Mouse (Mus musculus) stomach, embryonic 14.5 days (tissue): Measurements from ENCODE around the gene Prr18. TPM values are rescaled to one million over a fixed set of nuclear protein-coding genes. Genes with fewer than 3 reads are reported as not detected.

Experiments
- ATAC-seq: fragments of 200-750 bp; cut with Nextera tagmentation; 2 replicates; pipeline ENCODE4 v1.8.0; 2017; ENCODE audit warnings: low read depth, moderate TSS enrichment; ENCODE audit not compliant: insufficient number of reproducible peaks, insufficient read depth, low FRiP score
- H3K27ac ChIP-seq: fragments of 300-500 bp; sonication (generic); 2 replicates; pipeline ENCODE4 v1.5.1; 2014; ENCODE audit warnings: mild to moderate bottlenecking, low read length, moderate library complexity, mixed read lengths
- H3K27me3 ChIP-seq: fragments of 300-500 bp; sonication (generic); 2 replicates; pipeline ENCODE4 v1.6.1; 2014; ENCODE audit warnings: low read length, control low read depth, mixed read lengths; ENCODE audit not compliant: control insufficient read depth, insufficient read depth
- H3K36me3 ChIP-seq: fragments of 300-500 bp; sonication (generic); 2 replicates; pipeline ENCODE4 v1.6.1; 2014; ENCODE audit warnings: mild to moderate bottlenecking, control low read depth, low read length, moderate library complexity, mixed read lengths; ENCODE audit not compliant: control insufficient read depth, insufficient read depth
- H3K4me1 ChIP-seq: fragments of 300-500 bp; sonication (generic); 2 replicates; pipeline ENCODE4 v1.6.1; 2014; ENCODE audit warnings: low read length, control low read depth, mixed read lengths; ENCODE audit not compliant: control insufficient read depth, insufficient read depth
- H3K4me2 ChIP-seq: fragments of 300-500 bp; sonication (generic); replicated peaks from 2 replicates; pipeline ENCODE4 v1.6.1; 2014; ENCODE audit warnings: low read depth, low read length, control low read depth
- H3K4me3 ChIP-seq: fragments of 300-500 bp; sonication (generic); 2 replicates; pipeline ENCODE4 v1.5.1; 2014; ENCODE audit warnings: low read depth, low read length, control low read depth
- H3K9ac ChIP-seq: fragments of 300-500 bp; sonication (generic); replicated peaks from 2 replicates; pipeline ENCODE4 v1.6.1; 2014; ENCODE audit warnings: low read depth, mild to moderate bottlenecking, control low read depth, low read length, moderate library complexity, mixed read lengths
- H3K9me3 ChIP-seq: fragments of 300-500 bp; sonication (generic); 2 replicates; pipeline ENCODE4 v1.6.1; 2016; ENCODE audit warnings: low read depth, low read length, control low read depth; ENCODE audit not compliant: control insufficient read depth
- WGBS: fragments of 180-500 bp; shearing (Covaris S2); extraction: QIAGEN DNeasy Blood & Tissue Kit; methylation state at CpG from one replicate; pipeline ENCODE4 v1.1.7; 2014; 5-methylcytosine and 5-hydroxymethylcytosine counted together
- polyA plus RNA-seq: library from polyadenylated mRNA; unstranded; fragments of >200 nt; fragmentation: Nextera tagmentation; extraction: Ambion mirVana; gene quantifications from 2 replicates; pipeline ENCODE4 v1.2.1, GENCODE M21; 2014

The Prr18 gene
- polyA plus RNA-seq, 1 experiment from 2014 or later, result 0.69 TPM

GRCm38 (mm10) chr17:8347765-8348285 is 10.6 kb downstream of the Prr18 start:
- no peaks in the 10 kb centered on the region for H3K27me3 ChIP-seq
- H3K4me3 ChIP-seq, result no peak overlapping the region
- no peak overlapping the region for H3K4me2 ChIP-seq
- WGBS, result 83% methylated on average over 5 of the region's 5 CpGs
- ATAC-seq, result no peak
- no peaks in the 10 kb centered on the region for H3K36me3 ChIP-seq
- no peaks in the 10 kb centered on the region for H3K9me3 ChIP-seq
- H3K4me1 ChIP-seq, result no peaks in the 10 kb centered on the region
- H3K27ac ChIP-seq, result no peak overlapping the region
- H3K9ac ChIP-seq, result no peak overlapping the region

- no peaks in the 10 kb centered on the region for H3K36me3 ChIP-seq
- H3K4me3 ChIP-seq, result no peak overlapping the region
- no peaks in the 10 kb centered on the region for H3K27me3 ChIP-seq
- H3K9me3 ChIP-seq, result no peaks in the 10 kb centered on the region
- WGBS, result 90% methylated on average over 4 of the region's 4 CpGs
- no peaks in the 10 kb centered on the region for H3K4me1 ChIP-seq
- H3K9ac ChIP-seq, result no peak overlapping the region
- no peak overlapping the region for H3K4me2 ChIP-seq
- ATAC-seq, result no peak
- H3K27ac ChIP-seq, result no peak overlapping the region
Measured at GRCm38 (mm10) chr17:8348941-8349340, 11.7 kb downstream of the Prr18 start.

GRCm38 (mm10) chr17:8351088-8351487 is 13.8 kb downstream of the Prr18 start:
- no peaks in the 10 kb centered on the region for H3K36me3 ChIP-seq
- WGBS, result 78% methylated on average over 7 of the region's 7 CpGs
- no peaks in the 10 kb centered on the region for H3K9me3 ChIP-seq
- no peak overlapping the region for H3K4me3 ChIP-seq
- H3K27ac ChIP-seq, result no peak overlapping the region
- H3K4me2 ChIP-seq, result no peak overlapping the region
- H3K4me1 ChIP-seq, result no peaks in the 10 kb centered on the region
- no peaks in the 10 kb centered on the region for H3K27me3 ChIP-seq
- H3K9ac ChIP-seq, result no peak overlapping the region
- ATAC-seq, result no peak

- 80% methylated on average over 6 of the region's 6 CpGs for WGBS
- ATAC-seq, result no peak
- Histone ChIP-seq H3K27ac (no peak within 1 kb of the TSS), H3K27me3 (no peaks in the 10 kb centered on the region), H3K36me3 (no peaks in the 10 kb centered on the region), H3K9ac (no peak within 1 kb of the TSS), H3K4me2 (no peak within 1 kb of the TSS), H3K4me3 (no peak within 1 kb of the TSS), H3K4me1 (no peaks in the 10 kb centered on the region), H3K9me3 (no peaks in the 10 kb centered on the region)
Measured at GRCm38 (mm10) chr17:8355692-8356091, 18.4 kb downstream of the Prr18 start, which contains the start of gene T2. T2 (plus strand) TSS chr17:8355992.

- H3K9ac ChIP-seq, result no peak overlapping the region
- WGBS, result 89% methylated on average over 6 of the region's 6 CpGs
- no peak for ATAC-seq
- H3K4me2 ChIP-seq, result no peak overlapping the region
- H3K27me3 ChIP-seq, result no peaks in the 10 kb centered on the region
- no peaks in the 10 kb centered on the region for H3K36me3 ChIP-seq
- H3K27ac ChIP-seq, result no peak overlapping the region
- H3K4me1 ChIP-seq, result peaks cover 6% of the 10 kb centered on the region; the same call in 1 of the 2 replicates
- H3K4me3 ChIP-seq, result no peak overlapping the region
- no peaks in the 10 kb centered on the region for H3K9me3 ChIP-seq
Measured at GRCm38 (mm10) chr17:8357498-8357897, 20.2 kb downstream of the Prr18 start.

GRCm38 (mm10) chr17:8360876-8361275 is 23.6 kb downstream of the Prr18 start:
- Histone ChIP-seq H3K4me3 (no peak overlapping the region), H3K4me2 (no peak overlapping the region), H3K27ac (no peak overlapping the region), H3K27me3 (no peaks in the 10 kb centered on the region), H3K36me3 (no peaks in the 10 kb centered on the region), H3K9me3 (no peaks in the 10 kb centered on the region), H3K4me1 (peaks cover 9% of the 10 kb centered on the region; the same call in 1 of the 2 replicates), H3K9ac (no peak overlapping the region)
- no peak for ATAC-seq
- 88% methylated on average over 5 of the region's 5 CpGs for WGBS

GRCm38 (mm10) chr17:8361281-8362103 is 24.2 kb downstream of the Prr18 start:
- Histone ChIP-seq H3K27me3 (no peaks in the 10 kb centered on the region), H3K9ac (no peak overlapping the region), H3K4me1 (peaks cover 9% of the 10 kb centered on the region; the same call in 1 of the 2 replicates), H3K36me3 (no peaks in the 10 kb centered on the region), H3K4me3 (no peak overlapping the region), H3K4me2 (no peak overlapping the region), H3K9me3 (no peaks in the 10 kb centered on the region), H3K27ac (no peak overlapping the region)
- WGBS, result 70% methylated on average over 10 of the region's 10 CpGs
- no peak for ATAC-seq

- Histone ChIP-seq H3K4me3 (no peak overlapping the region), H3K27ac (peak overlapping the region; percentile 58), H3K36me3 (no peaks in the 10 kb centered on the region), H3K4me1 (peaks cover 11% of the 10 kb centered on the region; the same call in 1 of the 2 replicates), H3K9ac (peak overlapping the region; percentile 14; the same call in 1 of the 2 replicates), H3K27me3 (no peaks in the 10 kb centered on the region), H3K9me3 (no peaks in the 10 kb centered on the region), H3K4me2 (0 out of 2 replicates have a peak overlapping the region, but pooled peaks have one; percentile 5)
- no peak for ATAC-seq
- 27% methylated on average over 20 of the region's 20 CpGs for WGBS
Measured at GRCm38 (mm10) chr17:8367514-8368480, 30.5 kb downstream of the Prr18 start.
